Mouse (Mus musculus) spleen, postnatal 14 days (tissue): ENCODE measurements around the gene St5.

ENCODE experiments used
- DNase-seq, 2 experiments: peaks; one replicate each; pipeline ENCODE4 v3.0.0; 2021 to 2022; ENCODE audit warnings: low spot score in 2 of 2

St5 gene

DNA sequence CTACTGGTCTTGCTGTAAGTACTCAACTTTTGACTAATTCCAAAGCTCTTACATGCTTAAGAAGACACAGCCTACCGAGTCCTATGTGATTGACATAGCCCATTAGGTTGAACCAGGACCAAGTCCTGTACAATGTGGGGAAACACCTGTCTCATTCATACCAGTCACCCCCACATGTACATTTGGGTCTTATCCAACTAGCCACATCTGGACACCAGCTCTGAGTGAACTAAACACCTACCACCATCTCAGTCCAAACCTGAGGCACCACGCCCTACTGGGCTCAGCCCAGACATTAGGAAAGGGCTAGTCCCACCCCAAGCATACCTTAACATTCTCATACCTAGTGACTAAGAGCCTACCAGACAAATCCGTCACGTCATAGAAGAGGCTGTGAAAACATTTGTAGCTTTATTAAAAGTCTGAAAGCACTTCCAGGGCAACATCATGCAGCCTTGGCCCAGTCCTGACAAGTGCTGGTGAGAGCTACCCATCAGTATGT is 135.0 kb downstream of the St5 start:
- DNase-seq, result no peak

DNA sequence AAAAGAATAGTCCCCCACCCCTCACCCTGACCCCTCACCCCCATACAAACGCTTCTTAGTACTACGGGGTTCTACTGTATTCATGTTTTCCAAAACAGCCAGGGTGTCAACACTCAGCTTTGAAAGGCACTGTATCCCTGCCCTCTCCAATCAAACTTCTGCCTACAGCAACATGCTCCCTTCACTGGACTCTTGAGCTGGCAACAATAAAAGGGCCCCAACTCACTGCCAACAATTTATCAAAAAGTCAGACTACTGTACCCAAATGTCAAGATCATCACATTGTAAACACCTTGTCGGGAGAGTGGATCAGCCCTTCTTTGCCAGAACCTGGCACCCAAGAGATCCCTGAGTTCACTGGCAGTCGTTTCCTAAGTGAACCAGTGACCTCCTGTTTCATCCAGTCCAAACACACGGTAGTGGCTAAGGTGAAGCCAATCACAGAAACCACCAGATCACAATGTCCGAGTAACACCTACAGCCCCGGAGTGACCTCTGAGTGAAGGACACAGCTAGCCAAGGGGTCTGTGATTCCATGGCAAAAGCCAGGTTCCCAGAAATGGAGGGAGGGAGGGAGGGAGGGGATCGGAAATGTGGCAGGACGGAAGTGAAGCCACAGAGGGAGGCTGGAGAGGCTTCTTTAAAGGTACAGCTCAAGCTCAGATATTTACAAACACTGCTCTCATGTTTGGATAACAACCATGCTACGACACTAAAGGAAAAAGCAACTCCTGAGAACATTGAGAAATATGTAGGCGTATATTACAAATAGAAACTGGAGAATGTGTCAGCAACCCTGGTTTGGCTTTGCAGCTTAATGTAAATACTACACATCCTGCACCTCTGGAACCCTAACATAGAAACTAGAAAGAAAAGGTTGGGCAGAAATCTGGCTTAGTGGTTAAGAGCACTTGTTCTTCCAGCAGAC is 136.3 kb downstream of the St5 start:
- DNase-seq, result no peak

DNA sequence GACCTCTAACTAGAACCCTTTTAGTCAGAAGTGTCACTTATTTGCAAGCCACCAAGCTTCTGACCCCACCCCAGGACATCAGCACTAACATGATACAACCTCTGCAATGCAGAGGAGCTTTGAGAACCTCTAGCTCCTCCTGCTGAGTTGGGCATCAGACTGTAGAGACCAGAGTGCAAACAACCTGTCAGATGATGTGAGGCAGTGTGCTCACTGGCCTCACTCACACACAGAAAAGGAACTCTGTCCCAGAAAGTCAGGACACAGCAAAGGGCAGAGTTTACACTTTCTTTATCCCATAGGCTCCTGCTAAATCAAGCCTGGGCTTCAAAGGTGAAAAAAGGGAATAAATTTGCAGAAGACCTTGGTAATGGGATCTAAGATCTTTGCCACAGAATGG is 137.1 kb downstream of the St5 start:
- DNase-seq, result no peak

DNA sequence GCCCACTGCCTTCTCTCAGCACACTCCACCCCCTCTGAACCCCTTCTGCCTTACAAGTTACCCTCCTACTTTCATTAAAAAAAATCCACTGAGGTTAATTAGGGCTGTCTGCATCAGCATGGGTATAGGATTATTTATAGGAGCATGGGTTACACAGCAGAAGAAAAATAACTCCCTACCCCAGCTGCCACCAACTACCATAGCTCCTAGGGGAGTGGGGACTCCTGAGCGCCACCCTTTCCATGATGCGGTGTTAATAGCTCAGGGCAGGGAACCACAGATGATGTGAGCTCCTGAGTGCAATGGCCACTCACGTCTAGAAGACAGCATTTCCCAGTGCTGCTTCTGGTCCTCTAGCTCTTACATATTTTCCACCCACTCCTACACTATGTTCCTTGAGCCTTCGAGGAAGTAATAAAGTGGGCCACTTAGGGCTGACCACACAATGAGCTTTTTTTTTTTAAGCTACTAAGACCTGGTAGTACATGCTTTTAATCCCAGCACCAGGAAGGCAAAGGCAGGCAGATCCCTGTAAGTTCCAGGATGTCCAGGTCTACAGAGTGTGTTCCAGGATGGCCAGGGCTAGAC is 139.5 kb downstream of the St5 start:
- DNase-seq, result no peak

GRCm38 (mm10) chr7:109562676-109563075 is 140.7 kb downstream of the St5 start:
- DNase-seq, result no peak

- DNase-seq, result no peak
These were observed 141.2 kb downstream of the St5 start for GRCm38 (mm10) chr7:109562154-109562599.

DNA sequence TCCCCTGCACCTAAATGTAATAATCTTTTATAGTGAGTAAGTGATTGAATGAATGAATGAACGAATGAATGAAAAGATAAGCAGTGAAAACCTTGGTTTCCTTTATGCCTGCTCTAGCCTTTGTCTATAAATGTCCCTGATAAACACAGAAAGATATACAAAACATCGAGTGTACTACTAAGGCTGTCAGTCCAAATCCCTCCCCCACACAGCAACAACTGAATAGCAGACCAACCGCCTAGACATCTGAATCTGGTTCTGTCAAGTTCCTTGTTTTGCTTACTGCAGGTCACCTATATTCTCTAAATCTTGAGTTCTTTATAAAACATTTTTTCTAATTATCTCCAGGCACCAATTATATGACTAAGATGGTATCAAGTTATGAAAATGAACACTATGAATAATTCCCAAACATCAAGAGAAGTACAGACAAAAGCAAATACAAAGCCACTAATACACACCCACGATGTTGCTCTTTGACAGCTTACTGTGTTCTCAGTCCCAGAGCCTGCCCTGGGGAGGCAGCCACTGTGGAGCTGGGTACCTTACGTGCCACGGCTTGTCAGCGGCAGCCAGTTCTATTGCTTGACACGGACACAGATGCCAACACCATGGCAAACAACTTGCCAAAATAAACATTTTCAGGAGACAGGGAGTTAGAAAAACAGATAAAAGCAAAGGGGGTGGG is 141.8 kb downstream of the St5 start:
- DNase-seq, result no peak

- DNase-seq, result no peak
These were observed 143.9 kb downstream of the St5 start for GRCm38 (mm10) chr7:109559536-109559935.

DNA sequence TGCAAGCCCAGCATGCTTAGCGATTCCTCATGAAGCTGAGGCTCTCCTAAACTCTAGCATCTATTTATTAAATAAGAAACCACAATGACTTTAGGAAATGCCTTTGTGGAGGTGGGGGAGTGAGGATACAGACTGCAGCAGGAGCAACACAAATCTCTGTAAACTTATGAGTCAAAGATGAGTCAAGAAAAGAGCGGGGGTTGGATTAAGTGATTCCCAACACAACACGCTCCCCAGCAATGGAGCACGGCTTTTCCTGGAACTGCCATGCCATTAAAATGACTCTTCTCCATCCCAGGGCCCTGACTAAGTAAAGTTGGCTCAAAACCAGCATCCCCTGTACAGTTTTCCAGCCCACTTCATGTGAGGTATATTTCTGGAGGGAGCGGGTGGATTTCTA is 156.7 kb downstream of the St5 start:
- no peak for DNase-seq

GRCm38 (mm10) chr7:109546186-109546585 is 157.2 kb downstream of the St5 start:
- no peak for DNase-seq

DNA sequence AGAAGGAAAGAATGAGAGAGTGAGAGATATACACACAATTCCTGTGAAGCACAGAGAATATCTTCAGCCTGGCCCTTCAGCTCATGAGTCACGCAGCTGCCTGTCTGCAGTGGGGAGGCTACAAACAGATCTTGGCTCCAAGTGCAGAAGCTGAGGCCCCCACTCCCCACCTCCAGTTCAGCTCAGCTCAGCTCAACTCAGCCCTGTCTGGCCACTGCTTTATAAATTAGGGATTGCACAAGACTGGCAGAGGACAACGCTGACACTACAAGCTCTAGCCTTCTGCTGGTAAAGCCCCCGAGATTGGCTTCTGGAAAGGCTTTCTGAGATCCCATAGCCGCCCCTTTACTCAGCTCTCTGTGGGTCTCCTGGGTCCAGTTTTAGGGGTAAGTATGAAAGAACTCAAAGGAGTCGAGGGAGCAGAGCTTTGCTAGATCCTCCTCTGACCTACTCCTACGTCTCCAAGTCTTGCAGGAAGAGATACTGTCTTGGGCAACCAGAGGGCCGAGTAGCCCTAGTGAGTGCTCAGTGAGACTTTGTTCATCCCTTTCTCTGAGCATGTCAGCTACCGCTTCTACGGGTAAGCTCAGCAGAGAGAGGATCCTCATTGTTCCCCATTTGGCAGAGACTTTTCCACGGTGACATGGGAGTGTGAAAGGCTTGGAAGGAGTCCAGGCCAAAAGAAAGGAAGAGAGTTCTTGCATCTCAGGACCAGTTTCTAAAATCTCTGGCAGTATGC is 158.0 kb downstream of the St5 start:
- DNase-seq, result no peak

GRCm38 (mm10) chr7:109544792-109545191 is 158.6 kb downstream of the St5 start:
- DNase-seq, result no peak

DNA sequence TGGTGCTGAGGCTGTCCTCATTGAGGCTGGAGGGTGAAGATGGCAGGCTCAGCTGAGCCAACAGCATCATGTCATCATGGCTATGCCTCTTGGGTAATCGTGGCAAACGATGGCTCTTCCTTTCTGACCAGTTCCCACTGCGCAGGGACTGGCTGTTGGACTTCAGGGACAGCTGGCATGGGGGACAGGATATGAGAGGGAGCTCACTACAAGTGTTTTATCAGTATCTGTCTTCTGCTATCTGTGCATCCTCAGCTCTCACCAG is 161.1 kb downstream of the St5 start:
- no peak for DNase-seq

DNA sequence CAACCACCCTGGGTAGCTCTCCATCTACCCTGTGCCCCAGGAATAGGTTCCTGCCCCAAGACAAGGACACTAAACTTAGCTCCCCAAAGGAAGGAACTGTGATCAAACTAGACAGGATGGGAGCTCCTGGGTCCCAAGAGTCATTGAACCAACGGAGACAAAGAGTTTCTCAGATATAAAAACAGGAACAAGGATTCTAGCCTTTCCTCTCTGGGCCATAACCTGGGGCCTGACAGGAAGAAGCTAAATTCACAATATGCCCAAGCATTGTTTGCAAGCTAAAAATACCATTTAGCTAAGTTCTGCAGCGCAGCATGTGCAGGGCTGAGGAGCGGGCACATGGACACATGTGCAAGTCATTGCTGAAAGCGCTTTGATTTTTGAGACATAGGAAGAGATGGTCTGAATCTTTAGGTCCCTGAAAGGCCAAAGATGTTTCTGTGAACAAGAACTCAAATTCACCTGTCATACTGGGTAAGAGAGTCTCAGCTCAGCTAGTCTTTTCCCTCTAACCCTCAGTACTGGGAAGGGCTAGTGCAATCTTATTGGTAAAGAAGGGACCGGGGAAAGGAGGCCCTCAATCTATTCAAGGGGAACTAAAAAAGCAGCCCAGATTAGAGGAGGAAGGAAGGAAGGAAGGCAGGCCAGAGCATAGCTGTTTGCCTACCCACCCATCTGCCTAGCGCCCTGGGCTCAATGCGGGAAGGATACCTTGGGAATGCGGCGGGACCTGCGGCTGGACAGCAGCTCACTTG is 161.6 kb downstream of the St5 start:
- no peak for DNase-seq

DNA sequence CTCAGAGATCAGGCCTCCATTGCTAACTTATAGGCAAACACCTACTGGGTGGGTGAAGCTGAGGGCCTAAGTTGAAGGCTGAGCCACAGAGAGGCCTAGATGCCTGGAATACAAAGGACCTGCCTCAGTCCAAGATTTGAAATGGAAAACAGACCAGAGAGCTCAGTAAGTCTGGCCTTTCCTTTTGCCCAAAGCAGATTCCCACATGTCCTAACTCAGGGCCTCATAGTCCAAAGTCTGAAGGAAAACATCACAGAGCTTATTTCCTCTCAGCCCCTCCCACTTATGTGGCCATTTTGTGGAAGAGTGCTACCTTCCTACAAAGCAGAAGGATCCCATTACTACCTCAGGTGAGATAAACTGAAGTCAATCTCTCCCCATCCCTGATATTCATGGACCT is 162.5 kb downstream of the St5 start:
- no peak for DNase-seq

DNA sequence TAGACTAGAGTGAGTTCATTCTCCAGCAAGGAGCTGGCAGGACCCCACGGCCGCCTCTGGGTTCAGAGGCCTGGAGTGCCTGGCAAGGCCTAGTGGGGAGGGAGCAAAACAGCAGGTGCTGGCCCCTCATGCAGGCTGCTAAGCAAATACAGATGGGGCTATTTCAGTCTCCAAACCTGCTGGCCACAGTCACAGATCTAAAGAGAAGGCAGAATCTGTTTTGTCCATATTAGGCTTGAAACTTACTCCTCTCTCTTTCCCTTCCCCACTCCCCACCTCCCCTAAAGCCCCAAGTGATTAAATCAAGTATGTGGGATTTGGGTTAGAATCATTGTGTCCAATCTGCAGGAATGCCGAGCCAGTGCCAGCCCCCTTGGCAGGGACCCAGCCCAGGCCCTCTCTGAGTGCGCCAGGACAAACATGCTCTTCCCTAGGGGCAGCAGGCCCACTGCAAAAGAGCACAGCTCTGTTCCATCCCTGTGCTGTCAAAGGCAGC is 166.9 kb downstream of the St5 start:
- DNase-seq, result no peak

DNA sequence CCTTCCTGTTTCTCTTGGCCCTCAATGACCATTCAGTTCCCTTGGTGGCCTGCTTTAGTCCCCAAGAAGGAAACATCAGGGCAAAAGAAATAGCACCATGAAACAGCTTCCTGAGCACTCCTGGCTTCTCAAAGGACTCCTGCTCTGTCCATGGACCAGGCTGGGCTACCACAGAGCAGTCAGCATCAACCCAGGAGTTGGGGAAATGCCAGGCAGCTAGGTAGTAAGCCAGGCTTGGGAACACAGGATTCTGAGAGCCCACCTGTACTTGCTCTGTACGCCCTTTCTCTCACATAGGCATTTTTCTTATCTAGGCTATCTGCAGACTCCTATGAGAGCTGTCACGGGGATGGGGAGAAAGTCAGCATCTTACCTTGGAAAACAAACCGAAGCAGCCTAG is 168.5 kb downstream of the St5 start:
- DNase-seq, result no peak

- DNase-seq, result no peak
These were observed 169.5 kb downstream of the St5 start for GRCm38 (mm10) chr7:109533888-109534287.

DNA sequence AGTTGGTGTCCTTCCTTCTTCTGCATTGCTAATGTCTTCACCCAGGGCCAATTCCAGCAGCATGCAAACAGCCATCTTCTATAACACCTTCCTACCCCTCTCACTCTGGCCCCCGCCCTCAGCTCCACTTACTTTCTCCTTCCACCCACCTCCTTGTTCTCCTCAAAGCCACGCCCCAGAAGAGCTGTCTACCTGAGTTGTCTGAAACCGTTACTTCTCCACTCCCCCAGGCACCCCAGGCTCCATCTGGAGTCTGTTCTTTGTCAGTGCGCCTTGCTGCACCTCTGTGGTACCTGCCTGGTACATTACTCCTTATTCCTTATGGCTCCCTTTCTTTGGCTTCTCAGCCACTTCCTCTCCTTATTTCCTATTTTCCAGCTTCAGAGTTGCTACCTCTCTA is 170.3 kb downstream of the St5 start:
- no peak for DNase-seq

DNA sequence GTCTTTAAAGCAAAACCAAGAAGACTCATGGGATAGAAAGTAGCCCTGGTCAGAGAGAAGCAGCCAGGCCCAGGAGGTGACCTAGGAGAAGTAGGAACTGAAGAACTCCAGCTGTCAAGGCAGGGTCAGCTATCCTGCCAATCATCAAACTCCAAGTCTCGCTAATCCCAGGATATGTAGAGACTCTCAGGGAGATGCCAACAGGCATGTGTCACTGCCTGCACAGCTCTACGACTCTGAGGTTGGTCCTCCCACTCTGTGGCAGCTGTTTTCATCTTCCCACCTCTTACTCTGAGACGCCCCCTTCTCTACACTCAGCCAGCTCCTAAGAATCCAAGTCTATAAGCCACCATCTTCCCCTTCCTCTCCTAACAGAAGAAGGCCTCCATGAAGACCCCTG is 170.7 kb downstream of the St5 start:
- no peak for DNase-seq

DNA sequence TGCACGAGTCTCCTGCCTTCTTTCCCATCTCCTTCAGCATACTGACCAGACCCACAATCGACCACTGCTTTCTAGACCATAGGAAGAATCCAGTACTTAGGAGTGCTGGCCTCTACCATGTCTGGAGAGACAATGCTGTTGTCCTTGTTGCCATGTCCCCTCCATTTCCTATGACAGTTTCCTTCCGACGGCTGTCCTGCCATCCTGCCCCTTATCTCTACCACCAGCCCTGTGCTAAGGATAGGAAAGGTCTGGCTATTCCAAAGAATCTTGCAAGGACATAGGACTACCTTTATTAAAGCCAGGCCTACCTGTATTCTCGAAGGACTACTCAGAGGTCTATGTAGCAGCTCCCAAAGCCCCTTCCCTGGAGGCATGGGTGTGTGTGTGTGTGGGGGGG is 171.9 kb downstream of the St5 start:
- DNase-seq, result no peak
